In genomic region chr19:46693146-46693545, GRCm38 (mm10) we compare ENCODE assay signal across 17 mouse cellular contexts. TPM values are rescaled to one million over a fixed set of nuclear protein-coding genes. Genes with fewer than 3 reads are reported as not detected.
"Had no signal": no experiment of that assay in that cellular context is flagged by ENCODE, and none has a peak within 500 bp of the region (broad histone marks: within the 10 kb centered on the region; RNA-seq: fewer than 3 reads in every experiment).

No protein-coding gene starts in this region.

- H3K27me3 ChIP-seq: liver, embryonic 15.5 days; midbrain, embryonic 13.5 days; neural tube, embryonic 13.5 days; stomach, embryonic 15.5 days had no signal

- H3K4me3 ChIP-seq: layer of hippocampus, adult 2 months; limb, embryonic 10.5 days; liver, embryonic 15.5 days; midbrain, embryonic 13.5 days; neural tube, embryonic 13.5 days; stomach, embryonic 15.5 days had no signal

- DNase-seq: kidney, adult 9 months; kidney, postnatal 4 days; lung, embryonic 14.5 days; lung, postnatal 14 days; retina, postnatal 1 day; right cerebral cortex, postnatal 4 days; spleen, adult 18-20 months; thymus, postnatal 14 days had no signal

- H3K9ac ChIP-seq: liver, embryonic 15.5 days; lung, embryonic 14.5 days; midbrain, embryonic 13.5 days; neural tube, embryonic 13.5 days; stomach, embryonic 15.5 days had no signal

- H3K4me2 ChIP-seq: liver, embryonic 11.5 days; liver, embryonic 15.5 days; lung, embryonic 14.5 days; midbrain, embryonic 13.5 days; neural tube, embryonic 13.5 days; stomach, embryonic 15.5 days had no signal

- H3K36me3 ChIP-seq: stomach, embryonic 15.5 days had no signal

- H3K4me1 ChIP-seq: stomach, embryonic 15.5 days had no signal

- H3K9me3 ChIP-seq: limb, embryonic 10.5 days; liver, embryonic 15.5 days; midbrain, embryonic 13.5 days; neural tube, embryonic 13.5 days; stomach, embryonic 15.5 days had no signal

- H3K27ac ChIP-seq: kidney, postnatal 0 days; layer of hippocampus, adult 2 months; limb, embryonic 10.5 days; liver, embryonic 15.5 days; macrophage; midbrain, embryonic 13.5 days; neural tube, embryonic 13.5 days; stomach, embryonic 15.5 days had no signal

- ATAC-seq: midbrain, embryonic 13.5 days had no signal

RNA-seq across cellular contexts. Expression of gene Cyp17a1, which starts 20.2 kb away (rescaled TPM):
- polyA plus RNA-seq: kidney, postnatal 0 days; limb, embryonic 10.5 days; lung, embryonic 14.5 days; macrophage; midbrain, embryonic 13.5 days; neural tube, embryonic 13.5 days; stomach, embryonic 15.5 days had no signal
